Mouse (Mus musculus): ENCODE results near the gene Coro1a.

Coro1a gene

DNA sequence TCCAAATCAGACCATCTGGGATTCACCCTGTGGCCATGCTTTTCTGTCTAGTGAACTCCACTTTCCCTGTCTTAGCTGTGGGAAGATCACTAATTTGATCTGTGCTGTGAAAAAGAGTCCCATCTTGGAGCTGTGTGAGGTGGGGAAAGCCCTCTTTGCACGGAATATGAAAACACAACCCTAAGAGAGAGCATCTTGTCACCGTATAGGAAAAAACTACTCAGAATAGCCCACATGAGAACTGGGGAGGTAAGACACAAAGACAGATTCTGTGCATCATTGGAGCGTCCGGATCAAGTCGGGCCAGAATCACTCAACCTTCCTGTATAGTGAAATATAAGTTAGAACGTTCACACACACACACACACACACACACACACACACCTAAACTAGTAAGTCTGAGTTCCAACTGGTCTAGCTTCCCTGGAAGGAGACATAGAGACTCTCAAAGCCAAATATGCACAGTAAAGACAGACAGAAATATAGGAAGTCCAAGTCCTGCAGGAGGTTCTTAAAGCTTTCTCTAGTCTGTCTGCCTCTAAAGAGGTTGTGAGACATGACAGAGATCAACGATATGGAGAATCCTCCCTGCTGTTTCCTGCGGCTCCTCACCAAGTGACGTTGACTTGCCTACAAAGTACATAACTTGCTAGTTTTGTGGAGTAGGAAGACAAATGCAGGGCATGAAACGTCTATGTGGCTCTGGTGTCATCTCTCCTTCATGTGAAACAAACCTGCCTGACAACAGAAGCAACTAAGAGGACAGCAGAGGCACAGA, 777 bp upstream of the Coro1a start:
- 77% methylated on average over 10 of the region's 10 CpGs for WGBS

GRCm38 (mm10) chr7:126704121-126704980, 3.2 kb downstream of the Coro1a start:
- WGBS, result 1% methylated on average over 39 of the region's 39 CpGs

DNA sequence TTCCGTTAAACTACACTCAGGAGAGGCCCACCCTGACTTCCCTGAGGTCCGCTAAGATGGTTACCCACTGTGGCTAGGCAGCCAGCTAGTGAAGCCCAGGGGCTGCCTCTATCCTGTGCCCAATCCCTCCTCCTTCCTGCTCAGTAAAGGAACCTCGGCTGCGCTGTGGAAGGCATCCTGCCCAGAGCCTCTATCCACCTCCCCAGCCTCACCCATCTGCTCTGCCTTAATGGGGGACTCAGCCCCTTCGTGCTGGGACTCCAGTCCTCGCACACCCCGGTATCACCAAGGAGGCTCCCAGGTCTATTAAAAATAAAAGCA, 3.9 kb downstream of the Coro1a start:
- 9% methylated on average over 7 of the region's 7 CpGs for WGBS

DNA sequence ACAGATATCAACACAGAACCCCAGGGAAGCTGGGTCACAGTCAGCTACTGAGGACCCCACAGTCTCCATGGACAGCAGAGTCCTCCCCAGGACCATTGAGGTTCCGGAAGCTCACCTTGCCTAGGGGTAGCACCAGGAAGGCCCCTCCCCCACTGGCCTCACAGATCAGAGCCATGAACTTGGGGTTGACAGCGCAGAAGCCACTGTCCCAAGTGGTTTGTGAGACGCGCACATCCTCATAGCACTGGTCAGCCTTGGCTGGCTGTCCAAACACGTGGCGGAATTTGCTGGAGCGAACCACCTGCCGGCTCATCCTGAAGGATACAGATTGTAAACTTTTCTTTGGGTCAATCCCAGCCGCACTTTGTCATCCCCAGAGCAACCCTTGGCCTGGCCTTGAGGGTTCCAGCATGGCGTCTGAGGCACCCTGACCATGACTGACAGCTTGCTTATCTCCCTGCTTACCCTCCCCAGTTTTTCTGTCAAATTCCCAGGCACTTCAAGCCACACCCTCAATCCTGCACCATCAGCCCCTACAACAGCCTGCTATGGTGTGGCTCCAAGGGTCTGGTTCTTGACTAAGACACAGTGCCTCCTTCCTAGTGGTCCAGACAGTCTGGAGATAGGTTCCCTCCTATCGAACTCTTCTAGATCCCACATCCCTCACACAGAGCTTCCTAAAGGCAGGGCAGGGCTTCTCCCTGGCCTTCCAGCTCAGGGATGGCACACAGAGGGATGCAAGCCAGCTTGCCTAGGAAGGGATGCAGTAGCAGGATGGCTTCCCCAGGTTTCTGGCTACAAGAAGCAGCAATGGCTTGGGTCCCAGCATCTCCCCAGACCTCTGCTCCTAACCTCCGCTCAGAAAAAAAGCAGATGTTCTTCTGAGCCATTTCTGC, 4.5 kb downstream of the Coro1a start:
- 44% methylated on average over 12 of the region's 12 CpGs for WGBS

DNA sequence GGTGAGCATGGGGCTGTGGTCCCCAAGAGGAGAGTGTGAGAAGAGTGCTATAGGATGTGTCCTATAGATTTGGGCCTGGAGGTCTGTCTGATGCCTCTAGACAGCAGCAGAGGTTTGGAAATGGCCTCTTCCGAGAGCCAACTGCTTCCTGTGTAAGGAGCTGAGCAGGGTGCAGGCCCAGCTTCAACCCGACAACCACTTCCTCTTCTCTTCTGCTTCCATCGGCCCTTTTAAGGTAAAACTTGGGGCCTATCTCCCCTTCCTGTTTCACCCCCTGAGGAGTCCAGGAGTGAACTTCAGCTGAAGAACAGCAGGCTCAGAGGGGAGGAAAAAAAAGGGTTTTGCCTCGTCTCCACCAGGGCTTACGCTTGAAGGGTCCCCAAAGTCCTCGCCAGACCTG, 5.2 kb downstream of the Coro1a start:
- WGBS, result 37% methylated on average over 6 of the region's 6 CpGs

DNA sequence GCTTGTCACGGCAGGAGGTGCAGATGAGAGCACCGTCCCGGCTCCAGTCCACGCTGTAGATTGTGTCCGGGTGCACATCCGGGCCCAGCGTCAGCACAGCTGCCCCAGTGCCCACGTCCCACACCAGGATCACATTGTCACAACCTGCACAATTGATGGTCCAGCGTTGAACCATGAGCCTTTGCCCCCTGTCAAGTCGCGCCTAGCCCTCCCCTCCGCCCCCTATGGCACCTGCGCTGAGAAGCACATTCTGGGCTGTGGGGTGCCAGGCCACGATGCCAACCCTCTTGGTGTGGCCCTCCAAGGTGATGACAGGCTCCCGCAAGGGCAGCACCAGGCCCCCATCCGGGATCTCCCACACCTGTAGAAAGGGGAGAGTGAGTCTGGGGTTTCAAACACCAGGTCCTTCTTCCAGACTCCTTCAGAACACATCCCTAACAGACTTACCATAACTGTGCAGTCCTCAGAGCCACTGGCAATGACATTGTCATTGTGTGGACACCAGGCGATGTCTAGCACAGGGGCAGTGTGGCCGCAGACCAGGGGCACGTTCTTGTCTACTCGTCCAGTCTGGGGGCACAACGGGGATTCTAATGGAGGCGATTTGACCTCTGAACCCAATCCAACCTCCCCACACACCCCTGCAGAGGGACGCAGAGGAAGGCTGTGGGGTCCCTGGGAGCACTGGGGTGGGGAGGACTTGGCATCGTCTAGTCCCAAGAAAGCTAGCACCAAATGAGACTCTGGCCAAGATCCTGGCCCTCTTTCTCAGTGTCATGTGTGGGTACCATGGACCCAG, 5.8 kb downstream of the Coro1a start:
- 41% methylated on average over 24 of the region's 24 CpGs for WGBS

- 0% methylated on average over 11 of the region's 11 CpGs for WGBS
Observed at GRCm38 (mm10) chr7:126701070-126701469, 6.5 kb downstream of the Coro1a start.

- WGBS, result 74% methylated on average over 25 of the region's 25 CpGs
Observed at GRCm38 (mm10) chr7:126700063-126701015, 7.2 kb downstream of the Coro1a start.

GRCm38 (mm10) chr7:126697838-126698237, 9.7 kb downstream of the Coro1a start:
- WGBS, result 83% methylated on average over 8 of the region's 8 CpGs

DNA sequence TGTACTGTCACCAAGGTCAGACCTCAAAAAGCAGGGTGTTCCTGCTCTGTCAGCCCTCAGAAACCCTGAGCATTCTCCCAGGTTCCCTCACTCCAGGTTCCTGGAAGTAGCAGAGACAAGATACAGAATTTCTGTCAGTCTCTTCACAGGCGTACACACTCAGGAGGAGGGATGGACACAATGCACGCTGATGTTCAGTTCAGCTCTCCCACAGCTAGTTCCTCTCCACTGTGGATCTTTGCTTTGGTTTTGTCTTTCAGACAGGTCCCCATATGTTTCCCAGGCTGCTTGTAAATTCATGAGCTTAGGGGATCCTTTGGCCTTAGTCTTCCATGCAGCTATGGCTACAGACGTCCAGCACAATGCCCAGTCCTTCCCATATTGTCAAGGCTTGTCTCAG, 10.7 kb downstream of the Coro1a start:
- WGBS, result 44% methylated on average over 3 of the region's 3 CpGs

GRCm38 (mm10) chr7:126696303-126696702, 11.3 kb downstream of the Coro1a start:
- WGBS, result 3% methylated on average over 17 of the region's 17 CpGs

DNA sequence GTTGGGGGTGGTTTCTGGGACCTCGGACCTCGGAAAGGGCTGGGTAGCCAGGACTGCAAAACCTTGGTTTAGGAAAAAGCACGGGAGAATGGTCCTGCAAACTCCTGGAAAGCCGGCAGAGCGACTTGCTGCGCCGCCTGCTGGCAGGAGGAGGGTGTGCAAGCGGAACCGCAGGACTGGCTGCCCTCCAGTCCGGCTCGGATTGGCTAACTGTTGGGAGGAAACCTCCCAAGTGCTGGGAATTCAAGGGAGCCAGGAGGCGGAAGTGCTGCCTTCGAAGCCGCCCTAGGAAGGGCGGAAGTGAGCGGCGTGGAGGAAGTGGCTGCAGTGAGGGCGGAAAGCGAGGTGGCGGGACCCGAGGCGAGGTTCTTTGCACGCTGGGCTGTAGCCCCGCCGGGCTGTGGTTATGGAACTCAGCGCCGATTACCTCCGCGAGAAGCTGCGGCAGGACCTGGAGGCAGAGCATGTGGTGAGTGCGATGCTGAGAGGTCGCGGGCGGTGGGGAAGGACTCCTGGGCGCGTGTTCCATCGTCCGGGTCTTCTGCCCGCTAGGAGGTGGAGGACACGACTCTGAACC, 11.9 kb downstream of the Coro1a start, which contains the start of gene Slx1b:
Slx1b (minus strand) TSS at position 154 of the 577 bp plus-strand sequence.
- WGBS, result under 1% methylated on average over 40 of the region's 40 CpGs

DNA sequence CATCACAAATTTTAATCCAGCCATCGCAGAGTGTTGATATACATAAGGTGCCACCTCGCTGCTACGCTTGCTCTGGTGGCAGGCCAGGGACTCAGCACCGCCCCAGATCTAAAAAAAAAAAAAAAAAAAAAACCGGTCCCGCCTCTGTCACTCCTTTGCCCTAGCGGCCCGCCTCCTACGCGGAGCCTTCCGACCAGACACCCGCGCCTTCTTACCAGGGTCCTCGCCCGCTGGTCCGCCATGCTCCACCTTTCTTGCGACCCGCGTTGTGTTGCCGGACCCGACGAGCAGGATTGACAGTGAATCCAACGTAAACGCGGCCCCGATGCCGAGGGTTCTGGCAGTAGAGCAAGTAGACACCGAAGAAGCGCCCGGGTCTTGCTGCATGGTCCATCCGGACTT, 12.4 kb downstream of the Coro1a start, which contains the start of gene Bola2:
Bola2 (plus strand) TSS at position 192 of the 402 bp plus-strand sequence.
- under 1% methylated on average over 31 of the region's 31 CpGs for WGBS

DNA sequence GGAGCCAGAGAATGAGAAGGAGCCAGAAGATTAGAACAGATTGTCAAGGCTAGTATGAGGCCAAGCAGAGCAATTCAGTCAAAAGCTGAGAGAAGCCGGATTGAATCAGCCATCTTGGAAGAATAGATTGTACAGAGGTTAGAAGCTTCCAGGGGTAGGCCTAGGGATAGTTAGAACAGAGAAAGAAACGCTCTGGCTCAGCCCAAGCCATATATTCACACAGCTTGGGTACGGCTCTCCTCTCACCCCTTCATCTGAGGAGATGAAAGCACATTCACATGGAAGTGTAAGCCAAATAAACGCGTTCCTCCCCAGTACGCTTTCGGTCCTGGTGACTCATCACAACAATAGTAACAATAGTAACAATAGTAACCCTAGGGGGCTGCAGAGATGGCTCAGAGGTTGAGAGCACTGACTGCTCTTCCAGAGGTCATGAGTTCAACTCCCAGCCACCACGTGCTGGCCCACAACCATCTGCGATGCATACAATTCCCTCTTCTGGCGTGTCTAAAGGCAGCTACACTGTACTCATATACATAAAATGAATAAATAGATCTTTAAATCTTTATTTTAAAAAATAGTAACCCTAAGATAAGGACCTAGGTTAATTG, 13.0 kb downstream of the Coro1a start:
- WGBS, result 12% methylated on average over 10 of the region's 10 CpGs

DNA sequence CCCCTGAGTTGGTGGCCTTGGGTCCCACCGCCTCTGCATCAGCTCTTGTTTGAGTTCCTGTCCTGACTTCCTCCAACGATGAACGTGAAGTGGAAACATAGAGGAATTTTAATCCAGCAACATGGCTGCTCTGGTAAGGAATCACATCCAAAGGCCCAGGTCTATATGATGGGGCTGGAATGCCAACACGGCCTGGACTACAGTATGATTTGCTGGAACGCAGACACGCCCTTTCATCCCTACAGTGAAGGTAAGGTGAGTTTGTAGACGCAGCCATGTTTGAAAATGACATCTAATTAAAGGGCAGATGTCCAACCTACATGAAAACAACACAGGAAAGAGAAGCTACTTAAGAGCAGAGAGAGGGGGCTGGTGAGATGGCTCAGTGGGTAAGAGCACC, 13.8 kb downstream of the Coro1a start:
- 68% methylated on average over 7 of the region's 7 CpGs for WGBS

DNA sequence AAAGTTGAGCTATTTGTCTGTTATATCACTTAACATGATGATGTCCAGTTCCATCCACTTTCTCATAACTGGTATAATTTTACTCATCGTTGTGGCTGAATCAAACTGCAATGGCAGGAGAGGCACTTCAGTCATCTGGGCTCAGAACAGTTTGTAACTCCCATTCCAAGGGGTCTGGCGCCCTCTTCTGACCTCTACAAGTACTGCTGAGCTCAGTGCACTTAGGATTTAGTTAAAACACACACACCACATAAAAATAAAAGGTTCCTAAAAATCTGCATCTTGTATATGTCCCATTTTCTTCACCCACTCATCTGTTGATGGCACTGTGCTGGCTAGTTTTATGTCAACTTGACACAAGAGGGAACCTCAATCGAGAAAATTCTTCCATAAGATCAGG, 14.3 kb downstream of the Coro1a start:
- 14% methylated on average over 3 of the region's 3 CpGs for WGBS

DNA sequence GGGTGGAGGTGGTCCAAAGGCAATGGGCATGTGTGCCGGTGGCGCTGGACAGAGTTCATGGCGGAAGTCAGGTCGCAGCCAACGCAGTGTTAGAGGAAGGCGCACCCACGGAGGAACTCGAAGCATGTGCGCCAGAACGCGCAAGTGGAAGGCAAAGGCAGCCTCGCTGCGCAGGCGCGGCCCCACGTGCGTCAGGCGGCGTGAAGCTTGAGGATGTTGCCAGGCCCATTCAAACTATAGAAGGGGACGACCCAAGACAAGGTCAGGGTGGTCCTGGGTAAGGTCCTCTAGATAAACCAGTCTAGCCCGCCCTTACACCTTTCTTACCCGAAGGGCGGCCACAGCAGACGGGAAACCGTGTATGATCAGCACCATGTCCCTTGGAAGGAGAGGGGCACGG, 15.2 kb downstream of the Coro1a start:
- 94% methylated on average over 26 of the region's 26 CpGs for WGBS

- 72% methylated on average over 5 of the region's 5 CpGs for WGBS
Observed at GRCm38 (mm10) chr7:126691676-126692075, 15.9 kb downstream of the Coro1a start.

GRCm38 (mm10) chr7:126690737-126691136, 16.9 kb downstream of the Coro1a start:
- 71% methylated on average over 3 of the region's 3 CpGs for WGBS

Measured in cerebral cortex, adult 2 months (tissue).